Mouse (Mus musculus) cortical plate, adult 2 months (tissue): ENCODE results near the gene Eml6.

ENCODE experiments used
- CTCF ChIP-seq: fragments of 200-500 bp; IDR thresholded peaks from 2 replicates; pipeline ENCODE4 v1.5.1; 2011; ENCODE audit warnings: mild to moderate bottlenecking, control low read depth, low read length; ENCODE audit not compliant: insufficient read depth; ENCODE audit errors: extremely low read depth
- POLR2A ChIP-seq: fragments of 200-500 bp; IDR thresholded peaks from 2 replicates; pipeline ENCODE4 v1.6.1; 2011; ENCODE audit warnings: mild to moderate bottlenecking, low read length, control low read depth; ENCODE audit not compliant: insufficient read depth; ENCODE audit errors: extremely low read depth

DNA sequence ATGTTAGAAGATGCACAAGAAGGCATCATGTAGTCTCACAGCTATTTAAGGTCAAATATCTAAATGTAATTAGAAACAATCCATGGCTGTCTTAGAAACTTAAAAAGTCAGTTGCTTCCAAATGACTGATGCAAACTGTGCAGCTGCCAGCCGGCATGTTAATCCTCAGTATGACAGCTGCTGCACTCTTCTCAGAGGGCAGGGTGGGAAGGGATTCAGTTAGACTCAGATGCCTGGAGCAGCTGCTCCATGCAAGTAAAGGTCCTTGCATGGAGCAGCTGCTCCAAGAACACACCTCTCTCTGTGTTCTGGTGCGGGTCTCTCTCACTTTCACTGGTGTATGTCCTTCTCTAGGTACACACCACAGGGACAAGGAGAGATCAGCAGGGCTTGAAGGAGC lies 251.5 kb downstream of the Eml6 start:
- TF ChIP-seq CTCF (no peak), POLR2A (no peak)
